Mouse (Mus musculus): ENCODE results near the gene Tspan17.

Gene Tspan17

DNA sequence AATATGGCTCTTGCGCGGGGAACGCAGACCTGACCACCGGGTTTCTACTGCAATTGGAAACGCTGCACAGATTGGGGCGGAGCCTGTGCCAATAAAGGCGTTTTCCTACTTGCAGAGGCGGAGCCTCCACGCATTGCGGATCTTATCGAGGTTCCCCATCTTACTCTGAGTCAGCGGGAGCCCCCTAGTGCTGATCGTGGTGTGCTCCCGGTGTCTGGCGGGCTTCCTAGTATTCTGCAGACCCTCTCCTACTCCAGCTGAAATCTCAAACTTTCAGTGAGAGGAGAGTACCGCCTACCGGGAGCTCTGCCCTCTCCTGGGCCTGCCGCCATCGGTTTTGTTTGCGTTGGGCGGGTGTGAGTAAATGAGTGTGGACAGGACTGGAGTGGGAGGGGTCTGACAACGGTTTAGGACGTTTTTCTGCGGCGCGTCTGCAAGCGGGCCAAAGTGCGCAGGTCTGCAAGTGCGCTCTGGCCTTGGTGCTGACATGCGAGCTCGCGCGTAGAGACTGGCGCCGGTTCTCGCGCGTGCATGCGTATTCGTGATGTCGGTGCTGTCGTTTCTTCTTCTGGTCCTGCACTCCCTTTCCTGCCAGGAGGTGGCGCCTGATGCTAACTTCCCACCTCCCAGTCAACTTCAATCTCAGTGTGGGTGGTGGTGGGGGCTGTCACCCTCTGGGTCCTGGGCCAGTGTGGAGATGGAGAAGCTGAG, 31.0 kb upstream of the Tspan17 start:
- CTCF ChIA-PET = interaction anchor here (0.5 to 3.9 kb wide), 44 partner anchors 8 to 635 kb away, joined by 3 to 25 read pairs (median 4); partner anchors contain the start of genes Sncb (in 3 of the 4), Eif4e1b (in 2 of the 4), Gprin1 (in 2 of the 4) and Tspan17 (in 2 of the 4)
- POLR2A ChIA-PET = interaction anchor here in 3 of 4 experiments (0.6 to 2.4 kb wide), 25 partner anchors 8 to 778 kb away, joined by 3 to 17 read pairs (median 3); partner anchors contain the start of genes Sncb (in 3 of the 3), Eif4e1b (in 2 of the 3), Rnf44 (in 2 of the 3) and Tspan17 (in 2 of the 3)

DNA sequence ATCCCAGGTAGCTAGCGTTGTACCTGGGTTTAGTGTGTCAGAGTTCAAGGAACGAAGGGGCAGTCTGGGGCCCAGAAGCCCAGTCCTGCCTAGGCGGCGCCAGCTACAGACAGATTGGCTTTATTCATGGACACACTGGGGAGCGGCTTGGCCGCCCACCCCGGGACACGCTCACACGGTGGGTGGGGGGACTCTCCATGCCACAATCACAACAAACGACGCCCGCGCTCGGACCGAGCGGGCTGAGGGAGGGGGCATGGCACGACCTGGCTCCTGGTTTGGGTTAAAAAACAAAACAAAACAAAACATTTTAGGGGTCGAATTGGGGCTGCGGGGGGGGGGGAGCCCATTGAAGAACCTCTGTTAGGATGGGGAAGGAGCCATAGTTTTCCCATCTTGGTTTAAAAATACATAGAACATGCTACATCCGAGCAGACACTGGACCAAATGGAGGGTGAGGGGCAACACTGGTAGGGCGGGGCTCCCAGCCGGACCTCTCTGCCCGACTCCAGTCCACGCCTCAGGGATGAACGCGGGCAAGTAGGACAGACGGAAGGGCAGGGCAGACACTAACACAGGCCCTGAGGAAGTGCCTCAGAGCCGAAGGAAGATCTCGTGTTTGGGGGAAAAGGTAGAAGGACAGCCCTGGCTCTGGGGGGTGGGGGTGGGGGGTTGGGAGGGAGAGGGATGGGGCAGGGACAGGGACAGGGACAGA, 30.3 kb upstream of the Tspan17 start:
- ChIA-PET CTCF (interaction anchor here (0.5 to 3.9 kb wide), 41 partner anchors 8 to 634 kb away, joined by 3 to 25 read pairs (median 4); partner anchors contain the start of genes Sncb (in 3 of the 4), Eif4e1b (in 2 of the 4), Gprin1 (in 2 of the 4) and Tspan17 (in 2 of the 4)), POLR2A (interaction anchor here in 3 of 4 experiments (0.6 to 2.4 kb wide), 22 partner anchors 8 to 777 kb away, joined by 3 to 17 read pairs (median 3); partner anchors contain the start of genes Eif4e1b (in 2 of the 3), Rnf44 (in 2 of the 3), Sncb (in 2 of the 3) and Tspan17 (in 2 of the 3))

DNA sequence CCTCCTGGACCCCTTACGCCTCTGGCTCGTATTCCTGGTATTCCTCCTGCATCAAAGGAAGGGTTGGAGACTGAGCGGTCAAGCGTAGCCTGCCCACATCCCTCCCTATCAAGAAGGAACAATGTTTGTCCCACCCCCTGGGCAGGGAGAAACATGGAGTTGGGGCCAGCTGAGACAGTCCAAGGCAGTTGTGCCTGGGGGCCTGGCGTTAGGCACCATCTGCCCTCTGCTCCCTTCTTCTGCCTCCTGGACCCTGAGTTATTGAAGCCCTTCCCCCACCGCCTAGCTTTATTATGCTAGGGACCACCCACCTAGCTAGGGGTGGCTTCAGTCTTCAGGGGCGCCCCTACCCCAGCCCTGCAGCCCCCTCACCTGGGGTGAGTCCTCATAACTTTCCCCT, 29.7 kb upstream of the Tspan17 start:
- POLR2A ChIA-PET = interaction anchor here in 2 of 4 experiments (0.9 to 2.4 kb wide), 3 partner anchors 23 to 30 kb away, joined by 3 to 11 read pairs (median 3); partner anchors contain the start of gene Tspan17 (in 1 of the 2)
- CTCF ChIA-PET = interaction anchor here in 2 of 4 experiments (0.5 to 3.9 kb wide), 5 partner anchors 30 to 453 kb away, joined by 3 to 25 read pairs (median 4); partner anchors contain the start of gene Tspan17 (in 1 of the 2)

DNA sequence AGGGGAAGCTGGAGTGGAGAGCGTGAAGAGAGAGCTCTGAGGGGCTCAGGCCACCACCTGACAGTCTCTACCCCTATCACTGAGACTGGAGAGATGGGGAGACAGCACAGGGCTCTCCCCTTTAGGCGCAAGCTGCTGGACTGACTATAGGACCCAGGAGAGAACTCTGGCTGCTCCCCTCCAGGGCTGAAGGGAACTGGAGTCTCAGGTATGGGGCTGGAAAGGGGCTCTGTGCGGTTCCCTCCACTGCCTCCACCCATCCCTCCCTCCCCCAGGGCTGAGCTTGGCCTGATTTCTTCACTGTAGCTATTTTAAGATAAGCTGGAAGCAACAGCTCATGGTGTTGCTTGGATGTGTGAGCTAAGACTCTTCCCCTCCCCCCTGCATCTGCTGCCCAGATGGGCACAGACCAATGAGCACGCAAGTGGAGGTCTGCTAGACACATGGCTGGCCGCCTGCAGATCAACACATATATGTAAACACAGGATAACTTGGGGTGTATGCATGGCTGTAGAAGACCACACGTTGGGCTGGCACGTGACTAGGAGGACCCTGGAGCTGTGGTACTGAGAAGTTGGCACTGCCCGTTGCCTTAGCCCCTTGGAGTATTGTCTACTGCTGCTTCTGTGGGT, 28.9 kb upstream of the Tspan17 start:
- ChIA-PET CTCF (interaction anchor here in 3 of 4 experiments (0.5 to 3.9 kb wide), 7 partner anchors 35 to 376 kb away, joined by 3 to 25 read pairs (median 3); no protein-coding TSS in a partner anchor), POLR2A (interaction anchor here in 2 of 4 experiments (0.9 to 2.4 kb wide), 4 partner anchors 23 to 30 kb away, joined by 3 to 11 read pairs (median 4); partner anchors contain the start of genes Eif4e1b (in 1 of the 2) and Tspan17 (in 1 of the 2))

DNA sequence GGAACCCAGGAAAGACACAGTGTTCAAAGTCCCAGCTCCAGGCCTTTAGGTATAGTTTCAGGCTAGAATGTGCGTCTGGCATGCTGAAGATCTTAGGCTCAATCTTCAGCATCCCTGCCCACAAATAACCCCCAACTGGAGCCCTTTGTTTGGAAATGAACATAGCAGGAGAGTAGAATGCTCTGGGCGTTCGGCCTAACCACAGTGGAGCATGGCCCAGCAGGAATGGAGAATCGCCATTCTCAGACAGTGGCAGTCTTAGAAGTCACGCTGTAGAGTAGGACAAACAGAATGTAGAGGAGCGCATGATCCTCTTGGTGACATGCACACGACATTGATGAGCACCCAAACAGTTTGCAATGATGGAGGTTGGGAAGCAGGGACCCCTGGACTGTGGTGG, 28.3 kb upstream of the Tspan17 start:
- ChIA-PET CTCF (interaction anchor here in 3 of 4 experiments (0.5 to 3.9 kb wide), 6 partner anchors 38 to 1485 kb away, joined by 3 to 25 read pairs (median 3); no protein-coding TSS in a partner anchor), POLR2A (interaction anchor here in 2 of 4 experiments (0.5 to 1.4 kb wide), 2 partner anchors 22 to 734 kb away, joined by 3 to 6 read pairs; partner anchors contain the start of gene Eif4e1b (in 1 of the 2))

DNA sequence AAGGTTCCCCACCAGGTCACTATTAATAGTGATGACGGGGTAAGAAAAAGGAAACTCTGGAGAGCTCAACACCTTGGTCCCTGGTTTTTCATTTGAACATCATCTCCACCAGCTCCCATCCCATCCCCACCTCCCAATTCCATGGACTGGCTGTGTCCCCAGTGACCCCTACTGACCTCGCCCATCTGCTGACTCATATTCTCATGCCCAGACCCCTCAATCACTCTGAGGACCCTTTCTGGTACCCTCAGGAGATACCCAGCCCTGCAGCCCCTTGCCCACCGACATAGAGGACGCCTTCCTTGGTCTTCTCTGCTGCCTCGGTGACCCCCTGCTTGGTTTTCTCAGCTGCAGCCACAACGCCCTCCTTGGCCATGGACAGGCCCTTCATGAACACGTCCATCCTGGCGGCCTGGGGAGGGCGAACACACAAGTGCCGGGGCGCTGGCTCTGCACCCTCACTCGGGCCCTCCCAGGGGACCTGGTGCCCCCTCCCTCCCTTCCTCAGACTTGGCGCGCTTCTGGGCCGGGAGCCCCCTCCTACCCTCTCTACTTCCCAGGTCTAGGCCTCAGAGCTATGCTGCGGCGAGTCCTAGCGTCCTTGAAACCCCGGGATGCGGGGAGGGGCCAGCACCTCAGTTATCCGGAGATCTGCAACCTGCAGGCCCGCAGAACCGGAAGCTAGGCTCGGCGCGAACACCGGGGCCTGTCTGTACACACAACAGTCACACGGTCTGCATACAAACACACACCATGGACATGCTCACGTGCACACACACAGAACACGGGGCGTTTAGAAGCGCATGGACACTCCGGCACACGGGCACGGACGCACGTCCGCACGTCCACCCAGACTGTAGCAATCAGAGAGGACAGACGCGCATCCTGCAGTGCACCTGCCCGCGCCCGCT, 23.6 kb upstream of the Tspan17 start:
- ChIA-PET POLR2A (interaction anchor here (0.6 to 2.9 kb wide), 23 partner anchors 7 to 654 kb away, joined by 3 to 17 read pairs (median 4); partner anchors contain the start of genes Tspan17 (in 3 of the 4), Eif4e1b (in 2 of the 4), Lman2 (in 1 of the 4) and Rnf44 (in 1 of the 4)), CTCF (interaction anchor here (0.5 to 2.8 kb wide), 33 partner anchors 7 to 679 kb away, joined by 3 to 27 read pairs (median 4); partner anchors contain the start of genes Eif4e1b (in 3 of the 4), Tspan17 (in 2 of the 4) and Grk6 (in 1 of the 4))

DNA sequence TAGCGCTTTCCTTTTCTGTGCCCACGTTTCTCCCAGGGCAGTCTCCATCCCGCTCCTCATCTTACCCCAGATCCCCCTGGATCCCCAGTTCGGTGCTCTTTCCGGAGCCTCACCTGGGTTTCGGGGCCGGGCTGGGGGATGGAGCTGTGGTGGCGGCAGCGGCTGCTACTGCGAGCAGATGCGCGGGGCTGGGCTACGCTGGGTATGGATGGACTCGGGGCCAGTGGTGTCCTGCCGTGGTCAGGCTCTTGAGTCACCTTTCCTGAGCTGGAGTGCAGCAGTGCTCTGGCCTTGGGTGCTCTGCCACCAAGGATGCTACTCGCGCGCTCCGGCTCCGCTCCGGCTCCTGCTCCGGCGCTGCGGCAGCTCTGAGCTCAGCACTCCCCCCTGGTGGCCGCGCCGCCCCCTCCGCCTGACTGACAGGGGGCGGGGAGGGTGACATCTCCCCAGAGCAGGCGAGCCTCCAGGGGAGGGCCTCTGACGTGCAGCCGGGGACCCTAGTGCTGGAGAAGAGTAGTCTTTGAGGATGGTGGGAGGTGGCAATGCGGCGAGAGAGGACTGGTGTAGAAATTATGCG, 22.9 kb upstream of the Tspan17 start, which contains the start of gene Sncb:
Gene Sncb (minus strand): TSS at position 404 of the 577 bp plus-strand sequence.
- ChIA-PET POLR2A (interaction anchor here (0.6 to 2.9 kb wide), 22 partner anchors 8 to 597 kb away, joined by 3 to 17 read pairs (median 3); partner anchors contain the start of genes Tspan17 (in 2 of the 4), Eif4e1b (in 1 of the 4), Lman2 (in 1 of the 4) and Rnf44 (in 1 of the 4)), CTCF (interaction anchor here (0.5 to 2.8 kb wide), 35 partner anchors 8 to 678 kb away, joined by 3 to 27 read pairs (median 4); partner anchors contain the start of genes Eif4e1b (in 2 of the 4), Tspan17 (in 2 of the 4) and Grk6 (in 1 of the 4))

DNA sequence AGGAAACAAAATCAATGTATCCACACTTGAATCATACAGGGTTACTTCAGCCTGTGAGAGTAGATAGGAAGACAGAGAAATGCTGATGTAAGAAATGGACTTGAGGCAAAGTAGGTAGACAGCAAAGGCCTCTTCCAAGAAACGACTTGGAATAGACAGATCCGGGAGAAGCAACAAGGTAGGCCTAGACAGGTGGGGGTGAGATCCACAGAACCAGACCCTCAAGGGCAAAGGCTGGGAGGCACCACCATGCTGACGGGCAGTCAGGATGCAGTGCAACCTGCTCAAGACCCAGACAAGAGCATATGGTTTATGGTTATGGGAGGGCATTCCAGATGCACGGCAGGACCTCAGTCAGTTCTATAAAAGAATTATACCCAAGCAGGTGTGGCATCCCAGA, 22.2 kb upstream of the Tspan17 start:
- POLR2A ChIA-PET = interaction anchor here (0.8 to 2.9 kb wide), 14 partner anchors 9 to 596 kb away, joined by 3 to 17 read pairs (median 6); partner anchors contain the start of genes Tspan17 (in 2 of the 4), Lman2 (in 1 of the 4) and Rnf44 (in 1 of the 4)

DNA sequence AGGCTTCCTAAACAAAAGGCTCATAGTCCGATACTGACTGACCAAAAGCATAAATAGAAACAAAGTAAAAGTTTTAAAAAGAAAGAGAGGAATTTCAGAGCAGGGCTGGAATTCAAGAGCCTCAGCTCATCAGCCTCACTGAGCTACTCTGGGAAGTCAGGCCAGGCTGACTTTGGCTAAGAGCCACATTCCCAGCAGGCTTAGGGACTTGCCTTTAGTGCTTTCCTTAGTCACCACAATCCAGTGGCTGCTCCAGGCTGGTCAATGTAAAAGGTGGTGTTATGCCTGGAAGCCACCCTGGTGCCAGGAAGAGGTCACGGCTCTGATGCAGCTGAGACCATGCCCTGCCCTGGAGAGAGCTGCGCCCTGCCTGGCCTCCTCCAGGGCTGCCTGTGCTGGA, 8.6 kb upstream of the Tspan17 start:
- CTCF ChIA-PET = interaction anchor here in 2 of 4 experiments (0.6 to 2.4 kb wide), 4 partner anchors 12 to 1091 kb away, joined by 4 to 15 read pairs (median 5); partner anchors contain the start of gene Sncb (in 1 of the 2)
- POLR2A ChIA-PET = interaction anchor here in 2 of 4 experiments (0.8 to 4.3 kb wide), 4 partner anchors 11 to 36 kb away, joined by 3 to 34 read pairs (median 9); partner anchors contain the start of genes Sncb (in 1 of the 2) and Tspan17 (in 1 of the 2)

More for the DNA sequence above, 22.2 kb upstream of the Tspan17 start:
- CTCF ChIA-PET = interaction anchor here (0.5 to 2.8 kb wide), 27 partner anchors 9 to 581 kb away, joined by 3 to 27 read pairs (median 4); partner anchors contain the start of genes Eif4e1b (in 1 of the 4) and Tspan17 (in 1 of the 4)

DNA sequence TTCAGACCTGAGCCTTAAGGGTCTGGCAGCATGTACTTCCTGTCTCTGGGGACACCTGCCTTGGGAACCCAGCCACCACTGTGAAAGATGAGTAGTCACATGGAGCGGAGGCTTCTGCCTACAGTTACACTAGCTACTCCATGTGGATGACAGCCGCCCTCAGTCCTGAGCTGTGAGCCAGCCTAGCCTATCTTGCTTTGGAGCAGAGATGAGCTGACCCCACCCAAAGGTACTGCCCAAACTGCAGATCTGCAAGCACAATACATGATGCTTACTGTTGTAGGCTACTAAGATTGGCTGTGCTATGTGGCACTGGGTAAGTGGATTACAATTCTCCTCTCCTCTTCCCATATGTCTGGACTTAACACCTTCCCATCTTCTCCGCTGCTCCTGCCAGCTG, 8.1 kb upstream of the Tspan17 start:
- CTCF ChIA-PET = interaction anchor here in 2 of 4 experiments (0.6 to 2.4 kb wide), 3 partner anchors 12 to 1090 kb away, joined by 4 to 15 read pairs (median 5); partner anchors contain the start of gene Sncb (in 1 of the 2)

DNA sequence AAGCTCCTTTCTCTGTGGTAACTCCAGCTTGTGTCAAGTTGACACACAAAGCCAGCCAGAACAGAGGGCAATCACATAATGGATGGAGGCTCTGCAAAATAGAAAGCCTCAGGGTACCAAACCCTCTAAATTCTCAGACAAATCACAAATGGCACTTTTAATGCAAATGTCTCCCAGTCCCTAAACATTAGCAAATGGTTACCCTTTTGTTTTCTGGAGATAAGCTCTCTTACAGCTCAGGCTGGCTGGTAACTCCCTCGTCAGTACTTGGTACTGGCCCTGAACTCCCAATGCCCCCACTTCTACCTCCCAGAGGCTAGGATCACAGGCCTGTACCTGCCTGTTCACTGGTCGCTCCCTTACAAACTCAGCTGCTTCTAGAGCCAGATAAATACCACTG, 5.9 kb upstream of the Tspan17 start:
- ChIA-PET POLR2A (interaction anchor here (0.5 to 4.3 kb wide), 27 partner anchors 8 to 407 kb away, joined by 3 to 34 read pairs (median 4); partner anchors contain the start of genes Sncb (in 2 of the 4) and Tspan17 (in 1 of the 4)), CTCF (interaction anchor here (0.6 to 3.9 kb wide), 13 partner anchors 9 to 720 kb away, joined by 3 to 21 read pairs (median 4); partner anchors contain the start of gene Sncb (in 3 of the 4))

More for the DNA sequence above, 8.1 kb upstream of the Tspan17 start:
- POLR2A ChIA-PET = interaction anchor here in 2 of 4 experiments (0.8 to 4.3 kb wide), 4 partner anchors 10 to 36 kb away, joined by 3 to 34 read pairs (median 9); partner anchors contain the start of genes Sncb (in 1 of the 2) and Tspan17 (in 1 of the 2)

DNA sequence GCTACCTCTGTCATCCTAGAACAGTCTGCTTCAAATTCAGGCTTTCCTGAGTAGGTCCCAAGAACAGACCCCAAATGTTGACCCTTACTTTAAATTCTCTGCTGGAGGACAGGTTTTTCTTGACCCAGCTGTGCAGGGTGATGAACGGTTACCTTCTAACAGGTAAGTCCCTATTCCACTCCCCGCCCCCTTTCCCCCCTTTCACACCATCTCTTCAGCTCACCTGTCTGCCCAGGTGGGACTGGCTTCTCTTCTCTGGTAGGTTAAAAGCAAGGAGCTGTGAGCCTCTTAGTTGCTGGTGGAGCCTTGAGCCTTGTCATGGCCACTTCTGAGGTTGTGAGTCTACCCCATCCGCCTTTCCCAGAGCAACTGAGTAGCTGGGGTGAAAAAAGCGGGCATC, 5.5 kb upstream of the Tspan17 start, which contains the start of gene Eif4e1b:
Gene Eif4e1b (plus strand): TSS at position 301 of the 400 bp plus-strand sequence.
- ChIA-PET POLR2A (interaction anchor here (1.0 to 4.3 kb wide), 20 partner anchors 8 to 407 kb away, joined by 3 to 34 read pairs (median 5); partner anchors contain the start of genes Sncb (in 2 of the 4) and Tspan17 (in 1 of the 4)), CTCF (interaction anchor here (0.6 to 3.9 kb wide), 13 partner anchors 9 to 719 kb away, joined by 3 to 21 read pairs (median 4); partner anchors contain the start of gene Sncb (in 3 of the 4))

DNA sequence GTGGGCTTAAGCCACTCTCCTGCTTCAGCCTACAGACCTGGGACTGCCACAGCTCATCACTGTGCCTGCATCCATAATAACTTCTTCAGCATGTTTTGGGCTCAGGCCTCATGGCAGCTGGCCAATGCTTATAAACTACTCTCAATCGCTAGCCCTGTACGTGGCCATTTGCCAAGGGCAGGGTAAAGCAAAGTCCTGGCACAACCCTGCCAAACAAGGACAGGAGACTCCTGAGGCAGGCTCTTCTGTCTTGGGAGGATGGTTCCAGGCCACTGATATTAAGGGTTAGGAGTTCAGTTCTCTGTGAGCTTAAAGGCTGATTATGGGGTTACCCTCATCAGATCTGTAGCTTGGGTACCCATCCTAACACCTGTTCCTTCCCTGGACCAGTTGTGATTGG, 1.6 kb upstream of the Tspan17 start:
- POLR2A ChIA-PET = interaction anchor here in 1 of 4 experiments (0.6 kb wide), 2 partner anchors 117 to 490 kb away, joined by 3 read pairs; no protein-coding TSS in a partner anchor

More for the DNA sequence above, 1.6 kb upstream of the Tspan17 start:
- CTCF ChIA-PET = interaction anchor here in 1 of 4 experiments (1.0 kb wide), 1 partner anchor 8 kb away, joined by 7 read pairs; no protein-coding TSS in a partner anchor

Data from embryonic stem cell, embryonic (primary cell).